Mouse (Mus musculus) liver, embryonic 16.5 days (tissue): ENCODE data around the gene Acox1. TPM values are rescaled to one million over a fixed set of nuclear protein-coding genes. Genes with fewer than 3 reads are reported as not detected.
A peak's percentile ranks its signal among the peaks of the same experiment; 100 is the strongest.

ENCODE experiments used
- ATAC-seq: fragments of 200-750 bp; cut with Nextera tagmentation; 2 replicates; pipeline ENCODE4 v1.8.0; 2017; ENCODE audit warnings: low read depth, mild to moderate bottlenecking, moderate number of reproducible peaks, moderate library complexity
- H3K27ac ChIP-seq: fragments of 300-500 bp; sonication (generic); 2 replicates; pipeline ENCODE4 v1.5.1; 2014; ENCODE audit warnings: mild to moderate bottlenecking, low read length
- H3K27me3 ChIP-seq: fragments of 300-500 bp; sonication (generic); 2 replicates; pipeline ENCODE4 v1.6.1; 2014; ENCODE audit warnings: low read depth, low read length, mixed read lengths; ENCODE audit not compliant: control insufficient read depth, insufficient read depth
- H3K36me3 ChIP-seq: fragments of 300-500 bp; sonication (generic); 2 replicates; pipeline ENCODE4 v1.6.1; 2014; ENCODE audit warnings: mild to moderate bottlenecking; ENCODE audit not compliant: control insufficient read depth, insufficient read depth
- H3K4me1 ChIP-seq: fragments of 300-500 bp; sonication (generic); 2 replicates; pipeline ENCODE4 v1.6.1; 2014; ENCODE audit warnings: low read depth, low read length, mixed read lengths; ENCODE audit not compliant: control insufficient read depth
- H3K4me2 ChIP-seq: fragments of 300-500 bp; sonication (generic); 2 replicates; pipeline ENCODE4 v1.6.1; 2014; ENCODE audit warnings: low read depth, low read length, mixed read lengths
- H3K4me3 ChIP-seq: fragments of 300-500 bp; sonication (generic); 2 replicates; pipeline ENCODE4 v1.5.1; 2014; ENCODE audit warnings: low read depth, mild to moderate bottlenecking, low read length
- H3K9ac ChIP-seq: fragments of 300-500 bp; sonication (generic); 2 replicates; pipeline ENCODE4 v1.6.1; 2014; ENCODE audit warnings: low read depth, low read length
- H3K9me3 ChIP-seq: fragments of 300-500 bp; sonication (generic); replicated peaks from 2 replicates; pipeline ENCODE4 v1.6.1; 2016; ENCODE audit warnings: low read length; ENCODE audit not compliant: control insufficient read depth
- WGBS: fragments of 180-500 bp; shearing (Covaris S2); extraction: QIAGEN DNeasy Blood & Tissue Kit; methylation state at CpG from one replicate; pipeline ENCODE4 v1.1.7; 2014; ENCODE audit not compliant: insufficient replicate concordance; 5-methylcytosine and 5-hydroxymethylcytosine counted together
- polyA plus RNA-seq: library from polyadenylated mRNA; unstranded; fragments of >200 nt; fragmentation: Nextera tagmentation; extraction: Ambion mirVana; gene quantifications from 2 replicates; pipeline ENCODE4 v1.2.1, GENCODE M21; 2015

Acox1 gene
- 54.7 and 73.7 TPM in 2 replicates for polyA plus RNA-seq

DNA sequence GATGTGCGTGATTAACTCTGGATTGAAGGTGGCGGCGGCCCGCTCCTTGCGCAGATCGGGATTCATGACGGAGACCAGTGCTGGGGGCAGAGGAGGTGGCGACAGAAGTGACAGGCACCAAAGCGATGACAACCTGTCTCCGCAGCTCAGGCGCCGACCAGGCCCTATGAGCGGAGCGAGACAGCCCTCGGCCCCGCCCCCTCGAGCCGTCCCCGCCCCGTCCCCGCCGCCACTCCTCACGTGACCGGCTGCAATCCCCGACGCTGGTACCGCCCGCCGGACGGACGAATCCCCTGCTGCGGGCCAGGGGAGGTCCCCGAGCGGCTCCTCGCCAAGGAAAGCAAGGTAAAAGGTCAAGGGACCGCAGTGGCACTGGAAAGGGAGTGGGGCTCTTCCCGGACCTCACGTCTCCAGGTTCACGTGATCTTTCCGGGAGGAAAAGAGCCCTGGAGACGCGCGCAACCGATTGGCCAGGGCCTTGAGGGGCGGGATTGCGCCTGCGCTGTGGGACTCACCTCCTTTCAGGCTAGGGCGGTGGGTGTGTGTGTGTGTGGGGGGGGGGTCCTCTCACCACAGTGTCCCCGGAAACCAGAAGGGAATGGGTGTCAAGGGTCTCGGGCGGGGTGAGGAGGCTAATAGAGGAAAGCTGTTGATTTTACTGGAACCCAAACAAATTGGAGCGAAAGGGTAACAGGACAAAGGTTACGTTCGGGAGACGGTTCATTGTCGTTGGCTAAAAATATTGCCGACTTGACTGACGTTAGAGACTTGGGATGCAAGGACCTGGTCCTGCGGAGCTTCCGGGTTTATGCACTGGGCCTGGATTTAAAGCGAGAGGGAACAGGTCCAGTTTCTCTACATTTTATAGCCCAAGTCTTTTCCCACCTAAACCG, at the start of gene Acox1, which contains the start of gene Ten1:
Gene Acox1, minus strand, starts transcription at position 407 of the 893 bp plus-strand sequence.
Gene Ten1, plus strand, starts transcription at position 217 of the 893 bp plus-strand sequence.
- under 1% methylated on average over 62 of the region's 62 CpGs for WGBS
- H3K27ac ChIP-seq, result peak within 1 kb of the TSS; percentile 90
- H3K27me3 ChIP-seq, result no peaks in the 10 kb centered on the region
- peak within 1 kb of the TSS; percentile 92 for H3K4me3 ChIP-seq
- H3K9me3 ChIP-seq, result no peaks in the 10 kb centered on the region
- H3K36me3 ChIP-seq, result no peaks in the 10 kb centered on the region; the same call in 1 of the 2 replicates
- peak within 1 kb of the TSS; percentile 80 for H3K9ac ChIP-seq
- peaks cover 30% of the 10 kb centered on the region for H3K4me1 ChIP-seq
- H3K4me2 ChIP-seq, result peak within 1 kb of the TSS; percentile 80
- ATAC-seq, result peak; percentile 93

DNA sequence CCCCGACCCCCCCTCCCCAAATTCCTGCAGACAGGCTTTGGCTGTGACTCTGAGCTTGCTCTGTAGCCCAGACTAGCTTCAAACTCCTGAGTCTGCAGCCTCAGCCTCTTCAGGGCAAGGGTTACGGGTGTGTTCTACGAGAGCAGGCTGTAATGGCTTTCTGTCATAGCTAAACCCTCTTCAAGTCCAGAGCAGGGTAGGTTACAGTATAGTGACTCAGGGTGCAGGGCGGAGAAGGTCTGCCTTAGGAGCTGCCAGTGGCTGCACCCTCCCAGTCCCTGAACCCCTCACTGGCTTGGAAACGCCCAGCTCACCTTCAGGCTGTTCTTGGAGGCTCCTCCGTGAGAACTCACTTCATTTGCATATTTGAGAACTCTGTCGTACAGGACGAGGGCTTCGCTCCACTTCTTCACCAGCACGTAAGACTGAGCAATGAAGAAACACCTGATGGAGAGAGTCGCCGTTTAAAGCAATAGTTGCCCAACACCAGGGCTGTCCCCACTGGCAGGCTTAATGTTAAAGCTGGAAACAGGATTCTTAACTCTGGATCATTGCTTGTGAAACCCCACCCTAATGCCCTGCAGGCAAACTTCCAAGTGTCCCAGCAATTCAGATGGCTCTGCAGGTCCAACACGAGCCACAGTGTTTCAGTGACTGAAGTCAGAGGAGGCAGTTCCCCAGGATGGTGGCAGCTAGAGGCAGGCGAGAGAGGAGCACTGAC, 48.8 kb upstream of the Acox1 start:
- Histone ChIP-seq H3K4me2 (no peak overlapping the region), H3K27me3 (no peaks in the 10 kb centered on the region), H3K9ac (no peak overlapping the region), H3K36me3 (peaks cover 60% of the 10 kb centered on the region), H3K4me3 (no peak overlapping the region), H3K9me3 (no peaks in the 10 kb centered on the region), H3K27ac (no peak overlapping the region), H3K4me1 (no peaks in the 10 kb centered on the region)
- 69% methylated on average over 14 of the region's 14 CpGs for WGBS
- ATAC-seq, result no peak

DNA sequence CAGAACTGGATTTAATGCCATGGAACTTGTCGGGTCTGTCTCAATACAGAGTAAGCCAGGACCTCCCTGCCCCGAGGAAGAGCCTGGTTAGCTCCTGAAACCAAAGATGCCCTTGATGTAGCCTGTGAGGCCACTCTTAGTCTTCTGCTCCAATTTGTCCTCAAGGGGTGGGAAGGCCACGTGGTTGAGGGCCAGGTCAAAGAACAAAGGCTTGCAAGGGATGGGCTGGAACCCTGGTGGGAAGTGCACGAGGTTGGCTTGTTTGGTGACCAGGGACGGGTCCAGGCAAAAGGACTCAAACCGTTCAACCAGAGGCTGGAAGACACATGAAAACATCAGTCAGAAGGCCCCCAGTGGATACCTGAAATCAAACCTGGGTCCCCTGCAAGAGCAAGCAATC, 46.8 kb upstream of the Acox1 start:
- 68% methylated on average over 6 of the region's 6 CpGs for WGBS
- H3K27me3 ChIP-seq, result no peaks in the 10 kb centered on the region
- peaks cover 48% of the 10 kb centered on the region for H3K36me3 ChIP-seq
- ATAC-seq, result no peak
- no peak overlapping the region for H3K4me3 ChIP-seq
- H3K4me1 ChIP-seq, result no peaks in the 10 kb centered on the region
- no peak overlapping the region for H3K9ac ChIP-seq
- no peaks in the 10 kb centered on the region for H3K9me3 ChIP-seq
- H3K4me2 ChIP-seq, result no peak overlapping the region
- H3K27ac ChIP-seq, result no peak overlapping the region

DNA sequence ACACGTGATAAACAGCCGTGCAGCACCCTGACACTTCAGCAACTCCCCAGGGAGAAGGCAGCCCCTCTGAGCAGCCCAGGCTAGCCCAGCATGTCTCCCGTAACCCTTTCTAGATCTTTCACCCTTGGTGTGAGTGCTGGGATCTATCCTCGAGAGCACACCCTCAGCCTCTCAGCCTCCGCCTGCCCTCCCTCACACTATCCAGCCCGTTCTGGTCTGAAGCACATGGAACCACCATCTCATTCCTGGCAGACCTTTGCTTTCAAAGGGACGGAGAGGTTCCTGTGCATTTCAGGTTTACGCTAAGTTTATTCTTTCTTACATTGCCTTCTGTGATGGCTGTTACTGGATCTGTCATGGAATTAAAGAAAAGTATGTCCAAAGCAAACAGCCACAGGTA, 45.7 kb upstream of the Acox1 start:
- Histone ChIP-seq H3K4me1 (no peaks in the 10 kb centered on the region), H3K27ac (no peak overlapping the region), H3K27me3 (no peaks in the 10 kb centered on the region), H3K9me3 (no peaks in the 10 kb centered on the region), H3K36me3 (peaks cover 38% of the 10 kb centered on the region), H3K4me2 (no peak overlapping the region), H3K9ac (no peak overlapping the region), H3K4me3 (no peak overlapping the region)
- WGBS, result 79% methylated on average over 8 of the region's 8 CpGs
- no peak for ATAC-seq

DNA sequence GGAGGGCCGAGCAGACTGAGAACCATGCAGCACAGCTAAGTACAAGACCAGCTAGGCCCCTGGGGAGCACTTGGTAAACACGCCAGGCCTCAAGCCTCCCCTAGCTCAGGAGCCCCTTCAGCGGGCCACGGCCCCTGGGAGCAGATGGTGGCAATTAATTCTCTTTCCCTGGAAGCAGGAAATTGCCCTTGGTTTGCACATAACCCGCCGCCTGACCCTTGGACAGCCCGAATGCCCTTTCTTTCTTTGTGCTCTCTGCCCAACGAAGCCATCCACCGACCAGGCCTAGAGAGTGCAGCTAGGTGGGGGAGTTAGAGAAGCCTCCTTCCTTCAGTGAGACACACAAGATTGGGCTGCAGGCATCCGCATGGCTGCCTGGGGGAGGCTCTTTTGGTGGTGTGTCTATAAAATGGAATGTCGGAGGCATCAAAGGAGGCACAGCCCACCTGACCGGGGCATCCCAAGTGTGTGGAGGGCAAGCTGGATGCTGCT, 42.9 kb upstream of the Acox1 start:
- Histone ChIP-seq H3K4me3 (no peak overlapping the region), H3K27me3 (peaks cover 10% of the 10 kb centered on the region), H3K4me1 (peaks cover 4% of the 10 kb centered on the region), H3K9me3 (no peaks in the 10 kb centered on the region), H3K4me2 (no peak overlapping the region), H3K9ac (no peak overlapping the region), H3K27ac (no peak overlapping the region), H3K36me3 (peaks cover 16% of the 10 kb centered on the region)
- WGBS, result 61% methylated on average over 12 of the region's 12 CpGs
- ATAC-seq, result no peak

DNA sequence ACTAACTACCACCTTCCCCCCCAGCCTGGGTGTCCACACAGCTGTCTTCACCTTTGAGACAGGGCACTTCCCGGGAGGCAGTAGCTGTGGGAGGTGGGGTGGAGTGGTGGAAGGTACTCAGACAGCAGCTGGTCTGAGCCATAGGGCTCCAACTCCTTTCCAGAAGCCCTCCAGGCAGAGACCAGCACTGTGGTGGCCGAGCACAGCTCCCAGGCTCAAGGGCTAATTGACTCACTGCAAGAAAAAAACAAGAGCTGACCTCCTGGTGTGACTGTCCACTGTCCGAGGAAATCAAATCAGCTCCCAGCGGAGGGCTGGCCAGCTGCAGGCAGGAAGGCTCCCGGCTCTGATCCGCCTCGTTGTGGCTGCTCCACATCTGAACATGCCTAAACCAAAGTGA, 41.0 kb upstream of the Acox1 start:
- Histone ChIP-seq H3K9ac (no peak overlapping the region), H3K4me2 (no peak overlapping the region), H3K4me1 (peaks cover 4% of the 10 kb centered on the region), H3K27ac (no peak overlapping the region), H3K9me3 (no peaks in the 10 kb centered on the region), H3K27me3 (peaks cover 10% of the 10 kb centered on the region), H3K4me3 (no peak overlapping the region), H3K36me3 (no peaks in the 10 kb centered on the region)
- 59% methylated on average over 7 of the region's 7 CpGs for whole genome bisulfite sequencing
- no peak for ATAC-seq

DNA sequence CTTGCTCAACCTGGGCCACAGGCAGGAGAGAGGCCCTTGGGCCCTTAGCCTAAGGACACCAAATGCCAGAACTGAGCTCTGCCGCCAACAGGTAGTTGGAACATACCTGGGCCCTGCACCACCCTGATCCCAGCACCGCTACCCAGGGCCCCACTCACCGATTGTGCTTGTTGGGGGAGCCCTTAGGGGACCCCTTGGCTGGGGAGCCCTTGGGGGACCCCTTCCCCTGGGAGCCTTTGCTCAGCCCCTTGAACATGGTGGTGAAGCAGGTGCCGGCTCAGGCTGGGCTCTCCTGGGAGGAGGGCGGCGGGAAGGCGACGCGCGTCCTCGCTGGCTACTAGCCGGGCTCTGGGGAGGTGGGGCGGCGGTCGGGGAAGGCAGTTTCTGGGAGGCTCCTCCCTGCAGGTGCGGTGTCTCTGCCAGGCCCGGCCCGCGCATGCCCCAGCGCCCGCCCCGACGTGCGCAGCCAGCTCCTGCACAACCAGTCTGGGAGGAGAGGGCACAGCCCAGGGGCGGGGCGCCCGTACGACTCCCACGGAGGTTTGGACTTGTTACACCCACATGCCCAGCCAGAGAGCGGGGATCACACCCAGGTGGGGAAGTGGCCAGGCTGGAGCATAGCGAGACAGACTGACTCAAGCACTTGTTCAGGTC, 39.0 kb upstream of the Acox1 start, which contains the start of gene Evpl:
Gene Evpl, minus strand, starts transcription at position 336 of the 654 bp plus-strand sequence.
- WGBS, result 14% methylated on average over 31 of the region's 31 CpGs
- Histone ChIP-seq H3K9me3 (no peaks in the 10 kb centered on the region), H3K36me3 (no peaks in the 10 kb centered on the region), H3K4me2 (peak within 1 kb of the TSS; percentile 40), H3K27me3 (peaks cover 10% of the 10 kb centered on the region), H3K4me1 (peaks cover 4% of the 10 kb centered on the region), H3K4me3 (peak within 1 kb of the TSS; percentile 1; the same call in 1 of the 2 replicates), H3K9ac (no peak within 1 kb of the TSS), H3K27ac (no peak within 1 kb of the TSS)
- ATAC-seq, result peak; percentile 71

DNA sequence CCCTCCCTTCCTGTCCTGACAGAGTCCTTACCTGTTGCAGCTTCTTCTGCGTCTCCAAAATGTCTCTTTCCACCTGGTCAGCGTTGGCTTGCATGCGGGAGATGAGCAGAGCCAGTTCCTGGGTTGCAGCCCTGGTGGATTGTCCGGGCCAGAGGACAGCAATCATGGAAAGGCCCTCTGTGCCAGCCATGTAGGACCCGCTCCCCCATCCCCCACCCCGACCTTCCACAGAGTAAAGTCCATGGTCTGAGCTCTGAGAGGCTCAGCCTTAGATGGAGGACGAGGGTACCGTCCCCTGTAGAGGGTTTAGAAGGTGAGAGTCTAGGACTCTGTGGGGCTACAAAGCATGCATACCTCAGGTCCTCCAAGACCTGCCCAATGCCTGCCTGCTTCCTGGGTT, 36.1 kb upstream of the Acox1 start:
- 69% methylated on average over 8 of the region's 8 CpGs for WGBS
- ATAC-seq, result no peak
- peaks cover 10% of the 10 kb centered on the region for H3K27me3 ChIP-seq
- H3K9ac ChIP-seq, result no peak overlapping the region
- H3K9me3 ChIP-seq, result no peaks in the 10 kb centered on the region
- H3K36me3 ChIP-seq, result no peaks in the 10 kb centered on the region
- H3K27ac ChIP-seq, result no peak overlapping the region
- no peak overlapping the region for H3K4me2 ChIP-seq
- no peak overlapping the region for H3K4me3 ChIP-seq
- H3K4me1 ChIP-seq, result peaks cover 4% of the 10 kb centered on the region
